Mouse (Mus musculus) G1E (cell line): ENCODE measurements around the gene Gm28308. TPM values are rescaled to one million over a fixed set of nuclear protein-coding genes. Genes with fewer than 3 reads are reported as not detected.

Experiments
- ATAC-seq: 2 replicates; pipeline ENCODE4 v1.8.0; 2016; ENCODE audit warnings: mild to moderate bottlenecking; ENCODE audit not compliant: insufficient number of reproducible peaks, poor library complexity, low FRiP score, severe bottlenecking; ENCODE audit errors: extremely low read depth
- DNase-seq: peaks from one replicate; pipeline ENCODE4 v3.0.0; 2012; ENCODE audit warnings: low spot score
- H3K27me3 ChIP-seq: 2 replicates; pipeline ENCODE4 v1.6.1; 2012; ENCODE audit warnings: mild to moderate bottlenecking, low read length, inconsistent platforms; ENCODE audit not compliant: insufficient read depth
- H3K36me3 ChIP-seq: replicated peaks from 2 replicates; pipeline ENCODE3; 2012; ENCODE audit warnings: mild to moderate bottlenecking, inconsistent platforms
- H3K4me1 ChIP-seq: 2 replicates; pipeline ENCODE4 v1.6.1; 2012; ENCODE audit warnings: low read depth, low read length, inconsistent platforms, mixed read lengths; ENCODE audit not compliant: insufficient read depth
- H3K4me3 ChIP-seq: 2 replicates; pipeline ENCODE4 v1.5.1; 2012; ENCODE audit warnings: low read depth, mild to moderate bottlenecking, inconsistent platforms, low read length, moderate library complexity, mixed read lengths
- H3K9me3 ChIP-seq: replicated peaks from 2 replicates; pipeline ENCODE4 v1.6.1; 2012; ENCODE audit warnings: inconsistent platforms
- CTCF ChIP-seq: IDR thresholded peaks from 2 replicates; pipeline ENCODE4 v1.5.1; 2012; ENCODE audit warnings: low read depth, low read length, inconsistent platforms, mixed read lengths
- GATA1 ChIP-seq: IDR thresholded peaks from 2 replicates; pipeline ENCODE4 v1.6.1; 2012; ENCODE audit warnings: borderline replicate concordance, low read length, inconsistent platforms, mixed read lengths
- GATA2 ChIP-seq: IDR thresholded peaks from 2 replicates; pipeline ENCODE4 v1.6.1; 2012; ENCODE audit warnings: low read depth, low read length, inconsistent platforms, borderline replicate concordance
- POLR2AphosphoS5 ChIP-seq: IDR thresholded peaks from 2 replicates; pipeline ENCODE4 v1.6.1; 2012; ENCODE audit warnings: low read depth, low read length, inconsistent platforms; ENCODE audit not compliant: insufficient replicate concordance
- TAL1 ChIP-seq: conservative IDR thresholded peaks from 2 replicates; pipeline ENCODE4 v1.6.1; 2012; ENCODE audit warnings: low read depth, low read length, inconsistent platforms, mixed read lengths
- polyA plus RNA-seq: library from polyadenylated mRNA; stranded (reverse); fragments of >175 nt; gene quantifications from 2 replicates; pipeline ENCODE4 v1.2.3, GENCODE M21; 2012
- total RNA-seq, 2 experiments: library from RNA; stranded (forward) in 1 of 2; stranded (reverse) in 1 of 2; fragments of 200-1000 nt in 1 of 2; fragments of >200 nt in 1 of 2; fragmentation: Nextera tagmentation in 1 of 2; gene quantifications; 2 replicates each; pipeline ENCODE4 v1.2.3; 2014 to 2017

Gm28308 gene
- total and polyA plus RNA-seq, 3 experiments = not detected

DNA sequence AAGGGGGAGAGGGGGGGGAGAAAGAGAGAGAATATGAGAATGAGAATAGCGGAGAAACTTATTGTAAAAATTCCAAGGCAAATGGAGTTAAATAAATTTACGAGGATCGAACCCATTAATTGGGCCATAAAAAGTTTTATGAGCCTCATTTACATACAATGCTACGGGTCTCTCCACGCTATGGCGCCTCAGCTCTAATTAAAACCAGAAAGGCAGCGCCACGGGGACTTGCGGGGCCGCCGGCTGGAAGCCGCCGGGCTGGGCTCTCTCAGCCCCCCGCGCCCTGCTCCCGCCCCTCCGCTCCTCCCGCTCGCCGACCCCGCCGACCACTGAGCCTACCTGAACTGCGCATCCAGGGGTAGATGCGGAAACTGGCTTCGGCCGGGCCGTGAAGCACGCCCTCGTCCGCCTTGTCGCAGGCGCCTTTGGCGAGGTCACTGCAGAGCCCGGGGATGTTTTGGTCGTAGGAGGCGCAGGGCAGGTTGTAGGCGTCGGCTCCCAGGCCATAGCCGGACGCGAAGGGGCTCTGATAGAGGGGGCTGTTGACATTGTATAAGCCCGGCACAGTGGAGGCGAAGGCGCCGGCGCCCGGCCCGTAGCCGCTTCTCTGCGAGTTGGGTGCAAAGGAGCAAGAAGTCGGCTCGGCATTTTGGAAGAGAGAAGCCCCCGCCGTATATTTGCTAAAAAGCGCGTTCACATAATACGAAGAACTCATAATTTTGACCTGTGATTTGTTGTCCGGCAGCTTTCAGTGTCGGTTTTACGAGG lies 3.7 kb upstream of the Gm28308 start:
- peaks cover 7% of the 10 kb centered on the region for H3K4me1 ChIP-seq

DNA sequence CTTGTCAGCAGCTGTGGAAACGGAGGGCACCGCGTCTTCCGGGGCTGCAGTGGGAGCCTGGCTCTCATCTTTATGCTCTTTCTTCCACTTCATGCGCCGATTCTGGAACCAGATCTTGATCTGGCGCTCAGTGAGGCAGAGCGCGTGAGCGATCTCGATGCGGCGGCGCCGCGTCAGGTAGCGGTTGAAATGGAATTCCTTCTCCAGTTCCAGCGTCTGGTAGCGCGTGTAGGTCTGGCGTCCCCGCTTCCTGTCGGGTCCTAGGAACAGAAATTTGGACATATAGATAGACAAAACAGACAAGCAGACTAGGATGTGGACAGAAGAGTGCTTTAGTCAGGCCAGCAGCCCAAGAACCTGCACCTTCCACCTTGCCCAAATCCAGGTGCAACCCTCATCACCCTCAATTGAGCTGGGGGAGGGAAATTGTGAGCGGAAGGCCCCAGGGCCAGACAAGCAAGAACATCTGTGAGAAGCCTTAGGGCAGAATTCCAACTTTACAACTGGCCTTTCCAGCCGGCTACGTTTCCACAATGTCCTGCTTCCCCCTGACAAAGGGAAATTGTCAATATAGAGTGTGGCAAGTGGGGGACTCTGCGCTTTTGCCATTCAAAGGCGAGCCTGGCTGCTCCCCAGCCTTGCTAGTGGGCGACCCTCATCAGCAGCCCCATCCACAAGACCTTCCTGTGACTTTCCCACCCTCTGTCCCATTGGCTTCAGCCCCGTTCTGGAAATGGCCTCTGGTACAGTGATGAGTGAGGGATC lies 2.8 kb upstream of the Gm28308 start:
- H3K4me1 ChIP-seq = no peaks in the 10 kb centered on the region
- H3K27me3 ChIP-seq = peaks cover 46% of the 10 kb centered on the region
- H3K4me3 ChIP-seq = no peak overlapping the region
- DNase-seq = no peak
- no peak for ATAC-seq
- peaks cover 9% of the 10 kb centered on the region for H3K9me3 ChIP-seq
- H3K36me3 ChIP-seq = no peaks in the 10 kb centered on the region
- no peak for TF ChIP-seq GATA2
- no peak for TF ChIP-seq GATA1
- TF ChIP-seq POLR2AphosphoS5 = no peak
- no peak for TF ChIP-seq CTCF
- no peak for TF ChIP-seq TAL1

More for the DNA sequence above, 3.7 kb upstream of the Gm28308 start:
- Histone ChIP-seq H3K36me3 (no peaks in the 10 kb centered on the region), H3K27me3 (peaks cover 44% of the 10 kb centered on the region), H3K4me3 (no peak overlapping the region), H3K9me3 (peaks cover 9% of the 10 kb centered on the region)
- DNase-seq (no peak), ATAC-seq (no peak)
- no peak for TF ChIP-seq CTCF
- TF ChIP-seq TAL1 = no peak
- TF ChIP-seq GATA2 = no peak
- TF ChIP-seq GATA1 = no peak
- no peak for TF ChIP-seq POLR2AphosphoS5

DNA sequence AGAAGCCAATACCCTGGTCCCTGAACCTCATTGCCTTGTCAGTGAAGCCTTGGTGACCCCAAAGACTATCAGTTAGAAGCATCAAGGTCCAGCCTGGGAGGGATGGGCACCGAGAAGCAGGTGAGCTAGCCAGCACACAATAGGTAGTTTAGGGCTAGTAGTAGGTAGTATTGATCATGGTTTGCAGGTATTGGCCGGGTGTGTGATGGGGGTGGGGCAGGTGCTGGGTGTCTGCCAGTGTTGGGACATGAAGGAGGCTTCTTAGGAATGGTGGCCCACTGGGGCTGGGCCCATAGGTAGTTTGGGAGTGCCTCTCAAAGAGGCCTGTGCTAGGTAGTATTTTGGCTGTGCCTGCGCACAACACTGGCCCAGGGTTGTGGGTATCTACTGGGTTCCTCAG lies 1.9 kb upstream of the Gm28308 start:
- ATAC-seq = no peak
- H3K4me1 ChIP-seq = no peaks in the 10 kb centered on the region
- peaks cover 46% of the 10 kb centered on the region for H3K27me3 ChIP-seq
- DNase-seq = no peak
- H3K4me3 ChIP-seq = no peak overlapping the region
- H3K36me3 ChIP-seq = no peaks in the 10 kb centered on the region
- TF ChIP-seq CTCF = no peak
- no peak for TF ChIP-seq GATA2
- TF ChIP-seq TAL1 = no peak
- TF ChIP-seq POLR2AphosphoS5 = no peak
- no peak for TF ChIP-seq GATA1
- peaks cover 9% of the 10 kb centered on the region for H3K9me3 ChIP-seq

DNA sequence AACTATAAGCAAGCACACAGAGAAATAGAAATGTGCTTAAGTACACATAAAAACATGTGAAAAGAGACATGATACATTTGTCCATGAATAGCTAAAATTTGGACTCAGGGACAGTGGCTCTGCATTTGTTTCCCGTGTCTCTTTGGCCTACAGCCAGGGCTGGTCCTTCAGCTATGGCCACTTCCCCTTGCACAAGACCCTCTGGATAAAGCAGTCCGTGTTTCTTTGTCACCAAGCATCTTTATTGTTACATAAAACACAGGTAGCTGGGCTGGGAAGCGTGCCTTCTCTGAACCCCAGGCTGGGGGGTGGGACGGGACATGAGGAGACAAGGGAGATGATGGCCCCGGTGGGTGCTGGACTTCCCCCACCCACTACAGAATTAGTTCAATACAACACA lies 1.1 kb upstream of the Gm28308 start:
- Histone ChIP-seq H3K4me1 (no peaks in the 10 kb centered on the region), H3K9me3 (peaks cover 9% of the 10 kb centered on the region), H3K36me3 (no peaks in the 10 kb centered on the region), H3K27me3 (peaks cover 46% of the 10 kb centered on the region), H3K4me3 (no peak overlapping the region)
- ATAC-seq (no peak), DNase-seq (no peak)
- TF ChIP-seq POLR2AphosphoS5 (no peak), CTCF (no peak), GATA1 (no peak), GATA2 (no peak), TAL1 (no peak)

DNA sequence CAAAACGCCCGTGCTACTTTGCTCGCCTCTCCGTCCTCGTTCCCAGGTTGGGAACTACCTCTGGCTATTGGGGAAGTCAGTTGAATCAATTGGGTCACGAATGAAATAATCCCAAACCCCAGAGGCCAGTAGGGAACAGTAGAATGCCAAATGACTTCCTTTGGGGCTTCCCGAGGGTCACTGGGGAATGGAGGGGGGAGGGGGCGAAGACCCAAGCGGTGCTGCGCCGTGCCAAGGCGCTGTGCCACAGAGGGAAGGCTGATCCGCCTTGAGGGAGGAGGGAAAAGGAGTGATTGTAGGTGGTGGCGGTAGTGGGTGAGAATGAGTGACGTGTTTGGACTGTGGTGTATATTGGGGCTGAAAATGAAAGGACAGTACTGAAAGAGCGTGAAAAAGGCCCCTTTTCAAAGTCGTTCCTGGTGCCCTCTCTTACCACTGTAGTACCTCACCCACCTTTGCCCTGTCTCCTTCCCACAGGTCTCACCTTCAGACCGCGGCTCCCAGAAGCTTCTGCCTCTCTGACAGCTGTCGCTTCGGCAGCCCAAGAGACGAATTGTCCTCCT lies 502 bp downstream of the Gm28308 start:
- Histone ChIP-seq H3K27me3 (peaks cover 48% of the 10 kb centered on the region), H3K4me3 (no peak overlapping the region), H3K36me3 (no peaks in the 10 kb centered on the region), H3K9me3 (peaks cover 8% of the 10 kb centered on the region), H3K4me1 (no peaks in the 10 kb centered on the region)
- DNase-seq (no peak), ATAC-seq (no peak)
- TF ChIP-seq TAL1 (no peak), CTCF (no peak), GATA1 (no peak), GATA2 (no peak), POLR2AphosphoS5 (no peak)

DNA sequence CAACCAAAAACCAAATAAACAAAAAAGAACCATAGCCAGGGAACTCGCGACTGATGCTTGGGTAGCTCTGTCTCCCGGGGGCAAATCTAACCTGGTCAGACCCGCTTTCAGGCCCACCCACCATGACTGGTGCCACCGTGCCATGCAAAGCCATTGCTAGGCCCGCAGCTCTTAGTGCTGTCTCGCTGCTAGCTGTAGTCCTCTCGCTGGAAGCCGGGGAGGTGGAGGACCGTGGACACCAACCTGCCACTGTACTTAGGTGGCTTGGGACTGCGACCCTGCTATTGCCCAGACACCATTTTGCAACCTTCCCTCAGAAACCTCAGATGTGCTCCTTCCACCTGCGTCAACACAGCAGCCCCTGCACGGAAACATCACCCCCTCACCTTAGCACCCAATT lies 1.2 kb downstream of the Gm28308 start:
- H3K4me3 ChIP-seq = no peak overlapping the region
- no peak for DNase-seq
- no peak for TF ChIP-seq GATA2
- no peak for TF ChIP-seq TAL1
- no peak for TF ChIP-seq GATA1
- TF ChIP-seq POLR2AphosphoS5 = no peak
- TF ChIP-seq CTCF = no peak
- peaks cover 2% of the 10 kb centered on the region for H3K9me3 ChIP-seq
- peaks cover 46% of the 10 kb centered on the region for H3K27me3 ChIP-seq
- ATAC-seq = no peak
- no peaks in the 10 kb centered on the region for H3K4me1 ChIP-seq
- no peaks in the 10 kb centered on the region for H3K36me3 ChIP-seq
